Mouse (Mus musculus): Measurements from ENCODE around the gene Ireb2. TPM values are rescaled to one million over a fixed set of nuclear protein-coding genes. Genes with fewer than 3 reads are reported as not detected.
A peak's percentile ranks its signal among the peaks of the same experiment; 100 is the strongest.

Ireb2 gene
- 40.3 and 51.0 TPM in 2 replicates for total RNA-seq (2012; rRNA removed)

DNA sequence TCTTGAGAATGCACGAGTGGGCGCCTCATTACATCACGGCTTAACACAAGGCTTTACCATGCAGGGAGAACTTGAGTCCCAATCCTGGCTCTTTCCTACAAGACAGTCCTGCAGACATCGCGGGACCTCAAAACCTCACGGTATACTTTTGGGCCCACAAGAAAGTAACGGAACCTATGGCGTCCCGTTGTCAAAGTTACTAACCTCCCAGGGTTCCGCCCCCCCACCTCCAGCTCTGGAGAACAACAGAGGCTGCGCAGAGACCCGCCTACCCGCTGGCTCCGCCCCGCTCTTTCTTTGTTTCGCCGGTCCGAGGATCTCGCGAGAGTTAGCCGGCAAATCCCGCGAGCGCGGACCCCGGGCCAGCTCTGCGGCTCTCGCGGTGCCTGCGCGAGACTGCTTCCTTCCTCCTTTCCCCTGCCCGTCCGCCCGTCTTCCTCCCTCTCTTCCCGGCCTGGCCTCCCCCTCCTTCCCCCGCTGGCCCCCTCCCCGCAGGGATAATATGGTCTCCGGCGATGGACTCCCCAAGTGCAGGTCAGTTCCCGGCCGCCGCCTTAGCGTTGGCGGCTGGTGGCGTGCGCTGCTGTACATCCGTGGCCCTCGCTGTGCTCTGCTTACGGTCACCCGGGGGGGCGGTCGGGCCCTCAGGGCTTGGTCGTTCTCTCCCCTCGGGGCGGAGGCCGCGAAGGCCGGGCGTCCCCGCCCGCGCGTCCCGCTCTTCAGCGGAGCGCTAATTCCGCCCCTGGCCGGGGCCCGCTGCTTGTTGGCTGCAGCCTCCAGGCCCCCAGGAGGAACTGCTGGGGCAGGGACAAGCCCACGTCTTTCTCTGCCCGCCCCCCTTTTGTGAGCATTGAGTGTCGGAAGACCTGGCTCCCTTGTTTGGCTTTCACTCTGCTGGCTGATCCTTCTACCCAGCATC is at the start of gene Ireb2:
Ireb2 (plus strand) TSS at position 427 of the 919 bp plus-strand sequence.
- Histone ChIP-seq H3K27ac (ENCODE audit: insufficient read depth, low read depth, low read length, poor library complexity, severe bottlenecking) (peak within 1 kb of the TSS; percentile 74), H3K9me3 (ENCODE audit: control insufficient read depth, insufficient read depth, low read depth, low read length) (no peaks in the 10 kb centered on the region), H3K4me3 (ENCODE audit: insufficient read depth in 1 of 2, low read depth in 1 of 2, low read length in 2 of 2, poor library complexity in 1 of 2, severe bottlenecking in 1 of 2) (peak within 1 kb of the TSS; percentile 71 to 99), H3K4me1 (ENCODE audit: control insufficient read depth in 2 of 2, insufficient read depth in 2 of 2, low read length in 2 of 2, poor library complexity in 1 of 2) (peaks cover 2 to 8% of the 10 kb centered on the region in 2 experiments; a peak in 2 of 4 replicates), H3K36me3 (ENCODE audit: control insufficient read depth, insufficient read depth, low read length, poor library complexity, severe bottlenecking) (peaks cover 7% of the 10 kb centered on the region), H3K9ac (ENCODE audit: insufficient read depth, low read depth, low read length, poor library complexity, severe bottlenecking) (peak within 1 kb of the TSS; percentile 99)
- in situ Hi-C loops (cut with MboI; ENCODE audit: low sequenced_read_pairs in 2 of 2, unreplicated experiment in 2 of 2) = no loop called here
- DNase-seq (ENCODE audit: low read depth, low spot score) = peak; percentile 97
- TF ChIP-seq ZNF384 (IDR thresholded peaks at IDR 0.05; ENCODE audit: low read depth, low read length) = no peak
- peak; percentile 100 for TF ChIP-seq CHD2 (IDR thresholded peaks at IDR 0.05; ENCODE audit: low read depth, low read length)

DNA sequence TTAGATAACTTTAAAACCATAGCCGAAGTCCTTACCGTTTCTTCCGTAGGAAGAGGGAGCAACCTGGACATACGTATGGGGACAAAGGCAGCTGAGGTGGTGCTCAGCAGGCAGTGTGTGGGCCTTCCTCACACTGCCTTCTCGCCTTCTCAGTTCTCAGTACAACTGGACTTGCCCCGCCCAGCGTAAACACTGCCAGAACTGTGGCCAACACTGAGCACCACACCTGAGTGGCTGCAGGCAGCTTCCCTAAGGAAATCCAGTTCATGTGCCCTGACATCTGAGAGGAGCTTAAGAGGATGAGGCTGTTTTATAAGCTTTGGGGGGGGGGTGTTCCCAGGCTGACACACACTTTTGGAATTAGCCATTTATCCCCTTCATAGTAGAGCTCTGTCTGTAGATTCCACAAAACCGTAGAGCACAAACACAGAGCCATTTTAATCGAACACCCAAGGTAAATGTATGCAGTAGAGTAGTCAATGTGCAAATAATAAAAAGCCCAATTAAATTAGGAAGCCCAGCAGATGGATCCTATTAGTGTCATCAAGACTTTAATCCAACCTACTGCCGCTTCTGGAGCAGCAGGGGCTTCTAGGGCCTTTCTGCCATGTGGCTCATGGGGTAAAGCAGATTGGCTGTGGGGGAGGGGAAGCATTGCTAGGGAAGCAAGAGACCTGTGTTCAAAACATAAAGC is 46.9 kb upstream of the Ireb2 start:
- Histone ChIP-seq H3K36me3 (ENCODE audit: control insufficient read depth, insufficient read depth, low read length, poor library complexity, severe bottlenecking) (no peaks in the 10 kb centered on the region), H3K9ac (ENCODE audit: insufficient read depth, low read depth, low read length, poor library complexity, severe bottlenecking) (no peak overlapping the region), H3K27ac (ENCODE audit: insufficient read depth, low read depth, low read length, poor library complexity, severe bottlenecking) (no peak overlapping the region), H3K4me3 (ENCODE audit: insufficient read depth in 1 of 2, low read depth in 1 of 2, low read length in 2 of 2, poor library complexity in 1 of 2, severe bottlenecking in 1 of 2) (no peak overlapping the region), H3K9me3 (ENCODE audit: control insufficient read depth, insufficient read depth, low read depth, low read length) (no peaks in the 10 kb centered on the region), H3K4me1 (ENCODE audit: control insufficient read depth in 2 of 2, insufficient read depth in 2 of 2, low read length in 2 of 2, poor library complexity in 1 of 2) (no peaks in the 10 kb centered on the region; a peak in 1 of 4 replicates)
- no peak for DNase-seq (ENCODE audit: low read depth, low spot score)
- in situ Hi-C loops (cut with MboI; ENCODE audit: low sequenced_read_pairs in 2 of 2, unreplicated experiment in 2 of 2) = no loop called here
- TF ChIP-seq HCFC1 (IDR thresholded peaks at IDR 0.05; ENCODE audit: borderline replicate concordance, insufficient read depth, low read length) (no peak), MAFK (IDR thresholded peaks at IDR 0.05; ENCODE audit: insufficient read depth, low read depth, low read length) (no peak), ZNF384 (IDR thresholded peaks at IDR 0.05; ENCODE audit: low read depth, low read length) (no peak), ZC3H11A (IDR thresholded peaks at IDR 0.05; ENCODE audit: borderline replicate concordance, low read depth, low read length) (no peak), CHD2 (IDR thresholded peaks at IDR 0.05; ENCODE audit: low read depth, low read length) (no peak)

DNA sequence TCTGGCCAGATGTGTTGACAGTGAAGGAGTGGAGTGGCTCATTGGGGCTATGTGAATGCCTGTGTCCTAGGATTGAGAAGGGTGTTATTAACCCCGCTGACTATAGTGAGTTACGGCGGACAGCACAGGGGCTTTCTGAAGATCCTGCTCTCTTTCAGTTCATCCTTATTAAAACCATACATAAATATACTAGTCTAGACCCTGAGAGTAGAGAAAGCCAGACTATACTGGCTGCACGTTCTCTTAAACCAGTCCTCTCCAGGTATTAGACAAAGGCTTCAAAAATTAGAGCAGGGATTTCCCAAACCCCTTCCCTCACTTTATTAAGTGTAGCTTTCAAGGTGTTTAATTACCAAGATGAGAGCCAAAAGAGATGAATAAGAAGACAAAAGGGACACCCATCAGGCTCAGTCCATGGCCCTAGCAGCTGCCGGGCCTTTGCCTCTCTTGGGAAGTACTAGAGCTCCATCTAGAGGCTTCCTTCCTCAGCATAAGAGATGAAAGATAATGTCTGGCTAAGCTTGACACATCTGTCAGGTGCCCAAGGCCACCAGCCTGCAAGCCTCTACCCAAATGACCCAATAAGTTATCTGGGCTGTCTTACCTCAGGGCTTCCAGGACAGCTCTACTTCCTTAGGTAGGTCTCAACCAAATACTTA is 42.0 kb upstream of the Ireb2 start:
- Histone ChIP-seq H3K9me3 (ENCODE audit: control insufficient read depth, insufficient read depth, low read depth, low read length) (no peaks in the 10 kb centered on the region), H3K36me3 (ENCODE audit: control insufficient read depth, insufficient read depth, low read length, poor library complexity, severe bottlenecking) (no peaks in the 10 kb centered on the region), H3K4me3 (ENCODE audit: insufficient read depth in 1 of 2, low read depth in 1 of 2, low read length in 2 of 2, poor library complexity in 1 of 2, severe bottlenecking in 1 of 2) (no peak overlapping the region), H3K9ac (ENCODE audit: insufficient read depth, low read depth, low read length, poor library complexity, severe bottlenecking) (no peak overlapping the region), H3K4me1 (ENCODE audit: control insufficient read depth in 2 of 2, insufficient read depth in 2 of 2, low read length in 2 of 2, poor library complexity in 1 of 2) (no peaks in the 10 kb centered on the region; a peak in 1 of 4 replicates), H3K27ac (ENCODE audit: insufficient read depth, low read depth, low read length, poor library complexity, severe bottlenecking) (no peak overlapping the region)
- TF ChIP-seq ZNF384 (IDR thresholded peaks at IDR 0.05; ENCODE audit: low read depth, low read length) (no peak), MAFK (IDR thresholded peaks at IDR 0.05; ENCODE audit: insufficient read depth, low read depth, low read length) (no peak), CHD2 (IDR thresholded peaks at IDR 0.05; ENCODE audit: low read depth, low read length) (no peak), ZC3H11A (IDR thresholded peaks at IDR 0.05; ENCODE audit: borderline replicate concordance, low read depth, low read length) (peak; percentile 92)
- in situ Hi-C loops (cut with MboI; ENCODE audit: low sequenced_read_pairs in 2 of 2, unreplicated experiment in 2 of 2) = loop anchor here (5.0 to 10.0 kb wide), 2 partner anchors 84 to 87 kb away; partner anchors contain the start of gene Wdr61 (in 1 of the 2)
- no peak for DNase-seq (ENCODE audit: low read depth, low spot score)

DNA sequence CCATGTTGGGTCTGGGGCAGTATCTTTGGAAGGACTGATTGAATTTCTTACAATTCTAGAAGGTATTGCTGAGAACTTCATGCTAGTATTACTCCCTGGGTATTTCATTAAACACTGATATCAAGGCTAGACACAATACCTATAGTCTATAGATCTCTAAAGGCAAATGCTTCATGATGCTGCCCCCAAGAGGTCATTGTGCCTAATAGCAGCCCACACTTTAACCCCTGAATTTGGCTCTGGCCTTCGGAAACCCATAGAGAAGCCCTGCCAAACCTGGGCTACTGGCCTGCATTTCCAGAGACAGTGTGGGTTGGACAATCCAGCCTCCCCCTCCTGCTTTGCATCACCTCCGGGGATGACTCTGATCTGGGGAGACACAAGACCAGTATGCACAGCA is 33.8 kb upstream of the Ireb2 start:
- Histone ChIP-seq H3K27ac (ENCODE audit: insufficient read depth, low read depth, low read length, poor library complexity, severe bottlenecking) (no peak overlapping the region), H3K9me3 (ENCODE audit: control insufficient read depth, insufficient read depth, low read depth, low read length) (no peaks in the 10 kb centered on the region), H3K36me3 (ENCODE audit: control insufficient read depth, insufficient read depth, low read length, poor library complexity, severe bottlenecking) (no peaks in the 10 kb centered on the region), H3K4me3 (ENCODE audit: insufficient read depth in 1 of 2, low read depth in 1 of 2, low read length in 2 of 2, poor library complexity in 1 of 2, severe bottlenecking in 1 of 2) (no peak overlapping the region), H3K4me1 (ENCODE audit: control insufficient read depth in 2 of 2, insufficient read depth in 2 of 2, low read length in 2 of 2, poor library complexity in 1 of 2) (peaks cover 0 to 2% of the 10 kb centered on the region in 2 experiments; a peak in 1 of 4 replicates), H3K9ac (ENCODE audit: insufficient read depth, low read depth, low read length, poor library complexity, severe bottlenecking) (no peak overlapping the region)
- DNase-seq (ENCODE audit: low read depth, low spot score) = no peak
- in situ Hi-C loops (cut with MboI; ENCODE audit: low sequenced_read_pairs in 2 of 2, unreplicated experiment in 2 of 2) = loop anchor here in 1 of 2 experiments (10.0 kb wide), 1 partner anchor 95 kb away; the partner anchor contains the start of gene Wdr61
- TF ChIP-seq ZNF384 (IDR thresholded peaks at IDR 0.05; ENCODE audit: low read depth, low read length) = no peak
- TF ChIP-seq CHD2 (IDR thresholded peaks at IDR 0.05; ENCODE audit: low read depth, low read length) = no peak
- TF ChIP-seq MAFK (IDR thresholded peaks at IDR 0.05; ENCODE audit: insufficient read depth, low read depth, low read length) = no peak
- 0 out of 2 replicates have a peak, but pooled peaks have one; percentile 10 for TF ChIP-seq ZC3H11A (IDR thresholded peaks at IDR 0.05; ENCODE audit: borderline replicate concordance, low read depth, low read length)
- TF ChIP-seq HCFC1 (IDR thresholded peaks at IDR 0.05; ENCODE audit: borderline replicate concordance, insufficient read depth, low read length) = no peak
